Mouse (Mus musculus): ENCODE data around the gene Sgta. TPM values are rescaled to one million over a fixed set of nuclear protein-coding genes. Genes with fewer than 3 reads are reported as not detected.
A peak's percentile ranks its signal among the peaks of the same experiment; 100 is the strongest.
"Not testable (repeated sequence)": the region's sequence is repeated elsewhere in the genome, so short reads cannot be mapped to it uniquely, and the experiment has no call there.

Sgta gene
- polyA plus RNA-seq, 1 experiment from 2014 or later, result 353 TPM

DNA sequence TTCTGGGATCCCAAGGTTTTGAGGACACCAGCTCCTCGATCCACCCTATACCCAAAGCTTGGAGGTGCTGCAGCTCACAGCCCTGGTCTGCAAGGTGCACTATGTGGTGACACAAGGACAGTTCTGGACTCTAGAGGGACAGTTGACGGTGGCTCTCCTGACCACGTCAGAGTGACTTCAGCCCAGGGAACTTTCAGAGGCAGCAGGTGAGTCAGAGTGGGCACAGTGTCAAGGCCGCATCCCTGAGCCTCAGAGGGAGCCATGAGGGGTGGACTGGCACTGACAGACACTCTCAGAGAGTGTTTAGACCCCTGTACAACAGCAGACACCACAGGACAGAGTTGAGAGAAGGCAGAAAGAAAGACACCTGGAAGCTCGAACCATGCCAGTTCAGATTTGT lies 7.4 kb downstream of the Sgta start:
- no peak for ATAC-seq (replicated peaks)
- Histone ChIP-seq H3K27me3 (replicated peaks) (no peaks in the 10 kb centered on the region), H3K4me2 (no peak overlapping the region), H3K9ac (no peak overlapping the region), H3K4me1 (peaks cover 15% of the 10 kb centered on the region), H3K4me3 (no peak overlapping the region), H3K9me3 (no peaks in the 10 kb centered on the region), H3K27ac (no peak overlapping the region), H3K36me3 (replicated peaks) (peaks cover 49% of the 10 kb centered on the region)
- 94% methylated on average over 5 of the region's 5 CpGs for WGBS

DNA sequence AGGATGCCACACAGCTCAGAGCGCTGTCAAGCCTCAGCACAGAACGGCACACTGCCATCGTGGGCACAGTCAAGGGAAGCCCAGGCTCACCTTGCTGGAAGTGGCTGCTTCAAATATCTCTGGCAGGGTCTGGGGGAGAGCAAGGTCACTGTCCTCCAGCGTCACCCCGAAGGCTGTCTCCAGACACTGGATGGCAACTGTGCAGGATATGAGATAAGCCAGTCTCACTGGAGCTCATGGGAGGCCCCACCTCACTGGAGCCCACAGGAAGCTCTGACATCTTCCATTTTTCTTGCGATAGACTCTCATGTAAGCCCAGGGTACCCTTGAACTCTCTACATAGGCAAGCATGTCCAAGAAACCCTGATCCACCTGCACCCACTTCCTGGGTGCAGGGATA lies 8.8 kb downstream of the Sgta start:
- Histone ChIP-seq H3K27me3 (replicated peaks) (no peaks in the 10 kb centered on the region), H3K36me3 (replicated peaks) (peaks cover 60% of the 10 kb centered on the region), H3K9ac (no peak overlapping the region), H3K4me1 (peaks cover under 1% of the 10 kb centered on the region; the same call in 1 of the 2 replicates), H3K27ac (no peak overlapping the region), H3K4me3 (no peak overlapping the region), H3K9me3 (no peaks in the 10 kb centered on the region), H3K4me2 (no peak overlapping the region)
- ATAC-seq (replicated peaks), result no peak
- WGBS, result 93% methylated on average over 6 of the region's 6 CpGs

DNA sequence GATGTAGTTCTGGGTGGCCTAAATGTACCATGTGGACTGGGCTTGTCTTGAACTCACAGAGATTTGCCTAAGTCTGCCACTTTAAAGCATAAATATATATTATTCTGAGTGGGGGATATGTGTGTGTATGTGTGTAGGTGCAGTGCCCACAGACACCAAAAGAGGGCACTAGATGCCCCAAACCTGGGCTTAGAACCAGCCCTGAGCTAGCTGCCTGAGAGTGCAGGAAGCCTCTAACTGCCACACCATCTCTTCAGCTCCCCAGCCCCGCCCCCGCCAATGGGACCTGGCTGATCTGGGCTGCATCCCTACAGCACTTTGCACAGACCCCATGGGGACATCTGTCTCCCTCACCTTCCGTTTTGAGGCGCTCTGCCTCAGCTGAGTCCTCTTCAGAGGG lies 9.3 kb downstream of the Sgta start:
- no peaks in the 10 kb centered on the region for H3K27me3 ChIP-seq (replicated peaks)
- 87% methylated on average over 4 of the region's 4 CpGs for WGBS
- peaks cover 65% of the 10 kb centered on the region for H3K36me3 ChIP-seq (replicated peaks)
- H3K9me3 ChIP-seq, result no peaks in the 10 kb centered on the region
- H3K4me1 ChIP-seq, result no peaks in the 10 kb centered on the region
- no peak overlapping the region for H3K4me2 ChIP-seq
- no peak overlapping the region for H3K27ac ChIP-seq
- no peak overlapping the region for H3K4me3 ChIP-seq
- no peak for ATAC-seq (replicated peaks)
- no peak overlapping the region for H3K9ac ChIP-seq

DNA sequence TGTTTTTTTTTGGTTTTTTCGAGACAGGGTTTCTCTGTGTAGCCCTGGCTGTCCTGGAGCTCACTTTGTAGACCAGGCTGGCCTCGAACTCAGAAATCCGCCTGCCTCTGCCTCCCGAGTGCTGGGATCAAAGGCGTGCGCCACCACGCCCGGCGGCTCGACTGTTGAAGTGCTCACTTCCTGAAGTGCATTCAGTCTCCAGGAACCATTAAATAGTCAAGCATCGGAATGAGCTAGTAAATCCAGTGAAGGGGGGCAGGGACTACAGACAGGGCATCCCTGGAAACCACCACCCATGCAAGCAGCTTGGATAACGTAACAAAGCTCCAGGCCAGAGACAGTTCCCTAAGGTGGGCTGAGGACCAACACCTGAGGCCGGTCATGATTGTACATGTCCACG lies 14.7 kb downstream of the Sgta start:
- H3K27ac ChIP-seq; H3K27me3 ChIP-seq (replicated peaks); H3K4me1 ChIP-seq; H3K4me2 ChIP-seq; H3K9ac ChIP-seq; H3K4me3 ChIP-seq; ATAC-seq (replicated peaks); H3K9me3 ChIP-seq: not testable (repeated sequence)
- 93% methylated on average over 14 of the region's 14 CpGs for WGBS
- H3K36me3 ChIP-seq (replicated peaks), result peaks cover 62% of the 10 kb centered on the region

DNA sequence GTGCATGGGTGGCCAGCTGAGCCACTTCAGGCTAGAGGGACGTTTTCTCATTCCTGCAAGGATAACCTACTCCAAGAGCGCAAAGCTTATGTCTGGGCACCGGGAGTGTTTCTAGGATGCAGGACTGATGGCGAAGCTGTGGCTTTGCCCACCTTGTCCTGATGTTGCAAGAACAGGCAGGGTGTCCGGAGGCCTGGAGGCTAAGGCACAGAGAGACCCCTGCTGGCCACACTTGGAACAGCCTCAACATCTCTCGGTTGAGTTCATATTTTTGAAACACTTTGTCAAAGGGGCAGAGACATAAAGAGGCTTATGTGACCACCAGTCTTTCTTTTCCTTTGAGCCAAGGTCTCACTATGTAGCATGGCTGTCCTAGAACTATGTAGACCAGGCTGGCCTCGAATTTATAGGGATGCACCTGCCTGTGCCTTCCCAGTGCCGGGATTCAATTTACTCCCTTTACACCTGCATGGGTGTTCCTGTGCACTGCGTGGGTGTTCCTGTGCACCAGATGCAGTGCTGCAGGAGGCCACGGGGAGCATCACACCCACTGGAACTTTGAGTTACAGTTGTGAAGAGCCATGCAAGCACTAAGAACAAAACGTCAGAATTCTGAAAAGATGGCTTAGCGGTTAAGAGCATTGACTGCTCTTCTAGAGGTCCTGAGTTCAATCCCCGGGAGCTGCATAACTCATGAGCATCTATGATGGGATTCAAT lies 18.4 kb downstream of the Sgta start:
- Histone ChIP-seq H3K4me1 (peaks cover 8% of the 10 kb centered on the region), H3K4me2 (no peak overlapping the region), H3K27me3 (replicated peaks) (no peaks in the 10 kb centered on the region), H3K36me3 (replicated peaks) (peaks cover 29% of the 10 kb centered on the region), H3K27ac (no peak overlapping the region), H3K4me3 (no peak overlapping the region), H3K9ac (no peak overlapping the region), H3K9me3 (no peaks in the 10 kb centered on the region)
- ATAC-seq (replicated peaks), result no peak
- WGBS, result 33% methylated on average over 13 of the region's 13 CpGs

DNA sequence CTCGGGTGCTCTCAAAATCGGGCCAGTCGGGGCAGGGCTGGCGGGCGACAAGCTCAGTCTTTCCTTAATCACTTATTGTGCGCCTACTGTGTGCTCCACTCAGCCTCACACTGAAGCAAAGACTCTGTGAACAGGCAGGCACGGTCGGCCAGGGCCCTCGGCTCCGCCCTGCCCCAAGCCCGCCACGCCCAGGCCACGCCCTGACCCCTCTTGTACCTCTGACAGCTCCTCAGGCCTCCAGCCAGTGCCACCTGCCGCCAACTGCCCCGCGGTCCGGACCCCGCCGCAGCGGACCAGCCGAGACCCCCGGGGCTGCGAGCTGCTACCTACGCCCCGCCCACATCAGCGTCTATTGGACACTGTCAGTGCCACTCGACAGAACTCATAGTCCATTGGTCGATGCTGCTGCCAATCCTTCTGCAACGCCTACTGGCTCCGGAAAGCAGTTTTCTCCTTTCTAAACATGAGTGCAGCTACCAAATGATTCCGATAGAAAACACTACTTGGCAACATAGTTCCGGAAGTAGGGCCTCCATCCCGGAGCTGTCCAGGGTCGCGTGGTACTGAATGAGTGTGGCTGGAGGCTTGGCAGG lies 22.9 kb downstream of the Sgta start, which contains the start of gene Slc39a3:
Gene Slc39a3, minus strand, starts transcription at position 439 of the 593 bp plus-strand sequence.
- Histone ChIP-seq H3K36me3 (replicated peaks) (peaks cover 2% of the 10 kb centered on the region; the same call in 1 of the 2 replicates), H3K4me2 (peak within 1 kb of the TSS; percentile 73), H3K4me3 (peak within 1 kb of the TSS; percentile 95), H3K4me1 (peaks cover 29% of the 10 kb centered on the region), H3K27me3 (replicated peaks) (no peaks in the 10 kb centered on the region), H3K27ac (peak within 1 kb of the TSS; percentile 78), H3K9me3 (no peaks in the 10 kb centered on the region), H3K9ac (peak within 1 kb of the TSS; percentile 92)
- WGBS, result under 1% methylated on average over 35 of the region's 35 CpGs
- ATAC-seq (replicated peaks), result peak; percentile 99

DNA sequence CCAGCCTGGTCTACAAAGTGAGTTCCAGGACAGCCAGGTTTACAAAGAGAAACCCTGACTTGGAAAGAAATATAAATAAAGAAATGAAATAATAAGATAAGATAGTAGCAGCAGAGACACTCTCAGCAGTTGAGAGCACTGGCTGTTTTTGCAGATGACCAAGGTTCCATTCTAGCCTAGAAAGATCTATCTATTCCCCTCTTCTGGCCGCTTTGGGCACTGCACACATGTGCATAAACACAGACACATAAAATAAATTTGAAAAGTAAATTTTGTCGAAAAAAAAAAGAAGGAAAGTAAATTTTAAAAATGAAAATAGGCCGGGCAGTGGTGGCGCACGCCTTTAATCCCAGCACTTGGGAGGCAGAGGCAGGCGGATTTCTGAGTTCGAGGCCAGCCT lies 23.7 kb downstream of the Sgta start:
- ATAC-seq (replicated peaks), result no peak
- 79% methylated on average over 7 of the region's 7 CpGs for WGBS
- Histone ChIP-seq H3K4me1 (peaks cover 27% of the 10 kb centered on the region), H3K9ac (no peak overlapping the region), H3K4me2 (peak overlapping the region; percentile 73; the same call in 1 of the 2 replicates), H3K27ac (no peak overlapping the region), H3K9me3 (no peaks in the 10 kb centered on the region), H3K4me3 (no peak overlapping the region), H3K27me3 (replicated peaks) (no peaks in the 10 kb centered on the region), H3K36me3 (replicated peaks) (peaks cover 7% of the 10 kb centered on the region; the same call in 1 of the 2 replicates)

DNA sequence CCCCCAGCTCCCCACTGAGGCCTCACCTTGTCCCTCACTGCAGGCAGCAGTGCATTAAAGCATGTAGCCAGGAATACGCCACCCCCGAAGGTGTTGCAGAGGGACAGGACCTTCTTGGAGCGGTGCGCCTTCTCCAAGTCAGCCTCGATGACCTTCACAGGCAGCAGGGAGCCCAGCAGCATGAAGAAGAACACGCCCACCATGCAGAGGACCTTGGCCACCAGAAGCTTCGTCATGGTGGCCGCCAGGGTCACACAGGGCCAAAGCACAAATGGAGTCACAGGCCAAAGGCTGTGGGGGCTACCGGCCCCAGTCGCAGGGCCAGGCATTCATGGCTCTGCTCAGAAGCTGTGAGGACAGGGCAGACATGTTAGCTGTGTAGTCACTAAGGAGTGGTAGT lies 26.4 kb downstream of the Sgta start:
- Histone ChIP-seq H3K4me3 (no peak overlapping the region), H3K9ac (no peak overlapping the region), H3K27me3 (replicated peaks) (no peaks in the 10 kb centered on the region), H3K4me1 (peaks cover 28% of the 10 kb centered on the region), H3K27ac (no peak overlapping the region), H3K9me3 (no peaks in the 10 kb centered on the region), H3K4me2 (no peak overlapping the region), H3K36me3 (replicated peaks) (peaks cover 20% of the 10 kb centered on the region; the same call in 1 of the 2 replicates)
- WGBS, result 87% methylated on average over 10 of the region's 10 CpGs
- no peak for ATAC-seq (replicated peaks)

DNA sequence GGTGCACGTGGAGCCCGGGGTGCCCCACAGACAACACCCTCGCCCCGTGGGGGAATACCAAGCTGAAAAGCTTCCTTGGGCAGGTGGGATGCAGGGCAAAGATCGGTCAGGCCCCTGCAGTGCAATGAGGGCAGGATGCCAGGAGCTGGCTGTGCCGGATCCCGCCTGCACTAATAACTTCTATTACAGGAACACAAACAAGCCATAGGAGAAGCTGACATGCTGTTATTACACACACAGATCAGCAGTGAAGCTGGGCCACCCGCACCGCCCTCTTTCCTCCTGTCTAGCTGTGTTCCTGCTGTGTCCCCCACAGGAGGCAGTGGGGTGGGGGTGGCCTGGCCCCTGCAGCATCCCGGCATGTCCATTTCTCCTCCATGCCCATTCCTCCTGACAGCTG lies 30.9 kb downstream of the Sgta start:
- no peak overlapping the region for H3K4me3 ChIP-seq

DNA sequence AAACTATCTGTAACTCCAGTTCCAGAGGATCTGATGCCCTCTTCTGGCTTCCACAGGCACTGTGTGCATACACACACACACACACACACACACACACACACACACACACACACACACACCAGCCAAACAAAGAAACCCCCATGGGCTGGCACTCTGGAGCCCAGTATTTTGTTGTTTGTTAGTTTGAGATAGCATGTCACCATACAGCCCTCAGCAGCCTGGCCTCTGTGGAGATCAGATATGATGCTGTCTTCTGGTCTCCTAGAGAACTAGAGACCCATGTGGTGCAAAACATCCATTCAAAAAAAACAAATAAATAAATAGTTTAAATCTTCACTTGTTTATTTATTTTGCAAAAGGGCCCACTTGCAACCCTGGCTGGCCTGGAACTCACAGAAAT lies 31.8 kb downstream of the Sgta start:
- Histone ChIP-seq H3K9me3 (no peaks in the 10 kb centered on the region), H3K9ac (no peak overlapping the region), H3K4me3 (no peak overlapping the region), H3K36me3 (replicated peaks) (peaks cover 20% of the 10 kb centered on the region; the same call in 1 of the 2 replicates), H3K4me1 (peaks cover 14% of the 10 kb centered on the region), H3K27me3 (replicated peaks) (0 out of 2 replicates have a peak, but pooled peaks cover 3% of the 10 kb centered on the region), H3K4me2 (no peak overlapping the region), H3K27ac (no peak overlapping the region)
- no peak for ATAC-seq (replicated peaks)

More for the DNA sequence above, 30.9 kb downstream of the Sgta start:
- Histone ChIP-seq H3K27me3 (replicated peaks) (0 out of 2 replicates have a peak, but pooled peaks cover 3% of the 10 kb centered on the region), H3K9me3 (no peaks in the 10 kb centered on the region), H3K27ac (no peak overlapping the region), H3K4me2 (no peak overlapping the region), H3K4me1 (peaks cover 11% of the 10 kb centered on the region), H3K36me3 (replicated peaks) (peaks cover 20% of the 10 kb centered on the region; the same call in 1 of the 2 replicates), H3K9ac (no peak overlapping the region)
- ATAC-seq (replicated peaks), result no peak
- WGBS, result 64% methylated on average over 10 of the region's 10 CpGs

DNA sequence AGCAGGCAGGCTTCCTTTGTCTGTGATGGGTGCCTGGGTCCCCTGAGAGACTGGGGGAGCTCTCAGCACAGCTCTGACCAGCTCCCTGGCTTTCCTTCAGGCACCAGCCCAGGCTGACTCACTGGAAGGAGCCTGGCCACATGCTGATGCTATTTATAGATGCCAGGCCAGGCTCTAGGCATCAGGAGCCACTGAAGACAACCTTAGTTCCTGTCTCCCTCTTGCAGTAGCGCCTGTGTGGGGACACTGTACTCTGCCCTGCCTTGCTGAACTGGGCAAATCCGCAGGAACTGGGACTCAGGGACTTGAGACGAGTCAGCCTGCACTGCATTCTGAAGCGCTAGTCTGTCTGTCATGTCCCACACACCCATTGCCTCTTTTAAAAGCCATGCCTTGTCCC lies 32.6 kb downstream of the Sgta start:
- ATAC-seq (replicated peaks), result no peak
- Histone ChIP-seq H3K4me1 (peaks cover 16% of the 10 kb centered on the region), H3K9ac (no peak overlapping the region), H3K4me2 (no peak overlapping the region), H3K27me3 (replicated peaks) (0 out of 2 replicates have a peak, but pooled peaks cover 3% of the 10 kb centered on the region), H3K27ac (no peak overlapping the region), H3K36me3 (replicated peaks) (peaks cover 18% of the 10 kb centered on the region; the same call in 1 of the 2 replicates), H3K4me3 (no peak overlapping the region), H3K9me3 (no peaks in the 10 kb centered on the region)
- WGBS, result 73% methylated on average over 4 of the region's 4 CpGs

DNA sequence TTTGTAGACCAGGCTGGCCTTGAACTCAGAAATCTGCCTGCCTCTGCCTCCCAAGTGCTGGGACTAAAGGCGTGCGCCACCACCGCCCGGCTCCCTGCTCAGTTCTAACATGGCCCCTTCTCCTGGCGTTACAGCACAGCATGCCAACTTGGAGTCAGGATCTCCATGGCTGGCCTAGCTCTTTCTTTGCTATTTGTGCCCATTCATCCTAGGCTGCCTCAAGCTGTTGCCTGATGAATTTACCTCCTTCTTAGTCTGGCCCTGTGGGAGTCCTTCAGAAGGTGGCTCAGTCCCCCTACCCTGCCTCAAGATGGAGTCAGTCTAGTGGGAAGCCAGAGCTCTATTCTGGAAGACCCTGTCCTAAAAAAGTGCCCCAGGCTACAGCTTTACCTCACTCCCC lies 33.1 kb downstream of the Sgta start:
- H3K9ac ChIP-seq, result no peak overlapping the region
- H3K27ac ChIP-seq, result no peak overlapping the region
- ATAC-seq (replicated peaks), result no peak
- no peaks in the 10 kb centered on the region for H3K9me3 ChIP-seq
- H3K4me2 ChIP-seq, result no peak overlapping the region
- H3K36me3 ChIP-seq (replicated peaks), result peaks cover 18% of the 10 kb centered on the region; the same call in 1 of the 2 replicates
- H3K4me1 ChIP-seq, result peaks cover 19% of the 10 kb centered on the region
- WGBS, result 94% methylated on average over 5 of the region's 5 CpGs
- H3K4me3 ChIP-seq, result no peak overlapping the region
- H3K27me3 ChIP-seq (replicated peaks), result 0 out of 2 replicates have a peak, but pooled peaks cover 3% of the 10 kb centered on the region
